ENCODE assay signal across 16 mouse cellular contexts in the genomic region with DNA sequence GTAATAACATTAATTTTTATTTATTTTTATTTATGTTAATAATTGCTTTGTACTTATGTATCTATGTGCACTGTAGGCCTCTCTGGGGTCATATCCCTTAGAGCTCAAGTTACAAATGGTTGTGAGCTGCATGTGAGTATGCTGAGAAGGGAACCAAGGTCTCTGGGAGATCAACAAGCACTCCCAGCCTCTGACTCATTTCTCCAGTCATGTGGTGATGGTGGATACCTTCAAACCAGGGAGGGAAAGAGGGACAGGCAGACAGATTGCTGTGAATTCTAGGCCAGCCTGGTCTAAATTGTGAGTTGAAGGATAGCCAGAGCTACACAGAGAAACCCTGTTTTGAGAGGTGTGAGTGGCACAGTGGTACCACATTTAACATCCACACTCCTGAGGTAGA. TPM values are rescaled to one million over a fixed set of nuclear protein-coding genes. Genes with fewer than 3 reads are reported as not detected.
"Had no signal": no experiment of that assay in that cellular context is flagged by ENCODE, and none has a peak within 500 bp of the region (broad histone marks: within the 10 kb centered on the region; RNA-seq: fewer than 3 reads in every experiment).

No protein-coding gene starts in this region.

- H3K27ac ChIP-seq: kidney, postnatal 0 days; layer of hippocampus, adult 2 months; liver, embryonic 13.5 days; stomach, embryonic 15.5 days had no signal

- H3K4me1 ChIP-seq: liver, embryonic 13.5 days; stomach, embryonic 15.5 days had no signal

- H3K4me3 ChIP-seq: layer of hippocampus, adult 2 months; liver, embryonic 13.5 days; stomach, embryonic 15.5 days had no signal

- H3K9ac ChIP-seq: liver, embryonic 13.5 days; stomach, embryonic 15.5 days had no signal

- H3K27me3 ChIP-seq: liver, embryonic 13.5 days; stomach, embryonic 15.5 days had no signal

- DNase-seq: kidney, postnatal 25 days; layer of hippocampus, adult 9-11 months; liver, embryonic 13.5 days; lung, adult 2 months; lung, postnatal 14 days; lung, postnatal 4 days; midbrain, embryonic 14.5 days; right cerebral cortex, adult 18-20 months; right cerebral cortex, postnatal 14 days; spleen, adult 18-20 months; thymus, postnatal 25 days had no signal

- H3K4me2 ChIP-seq: liver, embryonic 13.5 days; midbrain, embryonic 11.5 days; stomach, embryonic 15.5 days had no signal

- H3K9me3 ChIP-seq: liver, embryonic 13.5 days; stomach, embryonic 15.5 days had no signal

RNA-seq across cellular contexts. Expression of a gene that starts 30.1 kb away (rescaled TPM):
- total RNA-seq: liver, adult 2 months had no signal
